Mouse (Mus musculus) thymus, postnatal 4 days (tissue): ENCODE results near the gene March7.

Source experiments
- DNase-seq: peaks from one replicate; pipeline ENCODE4 v3.0.0; 2021

The March7 gene

GRCm38 (mm10) chr2:60209703-60210651, at the start of gene March7, which contains the start of gene Baz2b:
TSS of gene March7 (plus strand) at chr2:60209887.
TSS of gene Baz2b (minus strand) at chr2:60209839.
- DNase-seq: peak; percentile 95

- no peak for DNase-seq
Observed at GRCm38 (mm10) chr2:60163744-60164143, 45.9 kb upstream of the March7 start.

- DNase-seq: no peak
Observed at GRCm38 (mm10) chr2:60165679-60166078, 44.0 kb upstream of the March7 start.

GRCm38 (mm10) chr2:60166878-60167277, 42.8 kb upstream of the March7 start:
- no peak for DNase-seq

- peak; percentile 18 for DNase-seq
Observed at GRCm38 (mm10) chr2:60171786-60172530, 37.7 kb upstream of the March7 start.

GRCm38 (mm10) chr2:60172531-60172914, 37.2 kb upstream of the March7 start:
- DNase-seq: no peak

- DNase-seq: peak; percentile 42
Observed at GRCm38 (mm10) chr2:60173190-60173589, 36.5 kb upstream of the March7 start.

- DNase-seq: no peak
Observed at GRCm38 (mm10) chr2:60173595-60173994, 36.1 kb upstream of the March7 start.

- DNase-seq: no peak
Observed at GRCm38 (mm10) chr2:60175078-60175477, 34.6 kb upstream of the March7 start.

- no peak for DNase-seq
Observed at GRCm38 (mm10) chr2:60176087-60176486, 33.6 kb upstream of the March7 start.

GRCm38 (mm10) chr2:60177490-60177889, 32.2 kb upstream of the March7 start:
- no peak for DNase-seq

GRCm38 (mm10) chr2:60181696-60182095, 28.0 kb upstream of the March7 start:
- no peak for DNase-seq

- no peak for DNase-seq
Observed at GRCm38 (mm10) chr2:60196841-60197240, 12.8 kb upstream of the March7 start.

- no peak for DNase-seq
Observed at GRCm38 (mm10) chr2:60200051-60200562, 9.6 kb upstream of the March7 start.

GRCm38 (mm10) chr2:60200667-60201066, 9.0 kb upstream of the March7 start:
- DNase-seq: peak; percentile 87

- no peak for DNase-seq
Observed at GRCm38 (mm10) chr2:60202900-60203530, 6.7 kb upstream of the March7 start.

- DNase-seq: no peak
Observed at GRCm38 (mm10) chr2:60203733-60204132, 6.0 kb upstream of the March7 start.

- DNase-seq: no peak
Observed at GRCm38 (mm10) chr2:60204162-60204561, 5.5 kb upstream of the March7 start.

- no peak for DNase-seq
Observed at GRCm38 (mm10) chr2:60205795-60206194, 3.9 kb upstream of the March7 start.

GRCm38 (mm10) chr2:60209122-60209611, 520 bp upstream of the March7 start:
- peak; percentile 73 for DNase-seq

- DNase-seq: no peak
Observed at GRCm38 (mm10) chr2:60210821-60211220, 1.1 kb downstream of the March7 start.

GRCm38 (mm10) chr2:60212488-60212887, 2.8 kb downstream of the March7 start:
- no peak for DNase-seq

- no peak for DNase-seq
Observed at GRCm38 (mm10) chr2:60214683-60215082, 5.0 kb downstream of the March7 start.
